Mouse (Mus musculus): ENCODE data around the gene Erc2.
A peak's percentile ranks its signal among the peaks of the same experiment; 100 is the strongest.

Gene Erc2

GRCm38 (mm10) chr14:27667016-27667852 lies 45.0 kb downstream of the Erc2 start:
- no peak for DNase-seq (ENCODE audit: low read depth, low spot score)

- DNase-seq (ENCODE audit: low read depth, low spot score), result no peak
Measured at GRCm38 (mm10) chr14:27668151-27668550, 45.9 kb downstream of the Erc2 start.

GRCm38 (mm10) chr14:27669939-27670338 lies 47.7 kb downstream of the Erc2 start:
- no peak for DNase-seq (ENCODE audit: low read depth, low spot score)

DNA sequence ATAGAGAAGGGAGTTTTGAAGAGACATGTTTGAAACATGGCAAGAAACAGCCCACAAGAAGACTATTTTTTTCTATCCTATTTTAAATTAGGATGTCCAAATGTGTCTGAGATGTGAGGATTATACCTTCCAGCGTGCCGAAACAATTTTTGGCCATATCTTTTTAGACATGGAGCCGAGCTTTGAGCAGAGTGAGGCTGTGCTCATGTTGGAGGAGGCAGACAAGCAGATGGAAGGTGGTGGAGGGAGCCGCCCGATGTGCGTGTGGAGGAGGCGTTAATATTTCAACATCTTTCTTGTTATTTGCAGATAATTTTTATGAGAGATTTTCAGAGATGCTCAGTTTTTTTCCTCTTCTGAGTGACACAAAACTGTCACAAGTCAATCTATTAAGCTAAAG lies 50.5 kb downstream of the Erc2 start:
- no peak for DNase-seq (ENCODE audit: low read depth, low spot score)

DNA sequence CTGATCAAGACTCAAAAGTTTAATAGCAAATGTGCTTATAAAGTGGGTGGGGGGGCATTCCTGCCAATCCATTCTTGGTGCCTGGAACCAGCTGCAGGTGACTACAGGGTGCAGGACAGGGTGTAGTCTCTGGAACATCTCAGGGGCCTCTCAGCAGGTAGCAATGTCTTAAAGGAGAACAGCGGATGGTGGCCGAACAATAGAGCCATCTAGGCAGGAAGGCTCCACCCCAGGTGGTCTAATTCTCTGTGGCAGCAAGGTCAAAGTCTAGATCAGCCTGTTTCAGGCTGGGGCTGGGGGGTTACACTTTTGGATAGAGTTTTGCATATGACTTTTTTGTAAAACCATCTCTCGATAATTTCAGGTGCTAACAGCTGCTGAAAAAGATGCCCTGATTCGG lies 51.9 kb downstream of the Erc2 start:
- no peak for DNase-seq (ENCODE audit: low read depth, low spot score)

DNA sequence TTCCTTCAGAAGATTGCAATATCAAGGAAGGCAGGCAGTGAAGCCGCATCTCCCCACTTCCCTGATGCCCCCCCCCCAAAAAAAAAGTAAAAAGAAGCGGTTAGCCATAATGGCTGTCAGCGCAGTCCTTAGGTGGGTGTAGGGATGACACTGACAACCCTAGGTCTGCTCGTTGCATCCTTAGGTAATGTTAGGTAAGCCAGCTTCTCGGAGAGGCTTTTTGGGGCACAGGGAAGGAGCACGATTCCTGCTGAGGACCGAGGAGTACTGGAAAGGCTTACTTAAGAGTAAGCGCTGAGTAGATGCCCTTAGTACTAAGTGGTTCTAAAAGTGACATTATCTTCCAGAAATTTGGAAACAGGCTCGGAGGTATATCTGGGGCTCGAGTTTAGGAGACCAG lies 52.3 kb downstream of the Erc2 start:
- DNase-seq (ENCODE audit: low read depth, low spot score), result no peak

GRCm38 (mm10) chr14:27675071-27675470 lies 52.8 kb downstream of the Erc2 start:
- DNase-seq (ENCODE audit: low read depth, low spot score), result no peak

- no peak for DNase-seq (ENCODE audit: low read depth, low spot score)
Measured at GRCm38 (mm10) chr14:27682368-27683052, 60.3 kb downstream of the Erc2 start.

DNA sequence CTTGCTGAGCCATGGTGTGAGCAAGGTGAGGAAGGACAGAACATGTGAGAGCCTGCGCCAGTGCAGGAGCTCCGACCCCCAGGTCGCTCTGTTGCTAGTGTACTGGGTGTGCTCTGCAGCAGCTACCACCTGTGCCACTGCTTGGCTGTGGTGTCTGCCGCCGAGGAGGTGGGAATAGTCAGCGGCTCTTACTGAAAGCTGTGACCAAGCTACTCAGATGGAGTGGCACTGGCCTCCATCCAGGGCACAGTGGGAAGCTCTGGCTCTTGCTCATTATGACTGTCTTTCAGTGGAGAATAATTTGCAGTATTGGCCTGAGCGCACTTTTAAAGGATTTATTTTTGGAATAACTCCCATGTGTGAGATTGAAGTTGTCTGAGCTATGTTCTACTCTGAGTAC lies 73.6 kb downstream of the Erc2 start:
- no peak for DNase-seq (ENCODE audit: low read depth, low spot score)

- no peak for DNase-seq (ENCODE audit: low read depth, low spot score)
Measured at GRCm38 (mm10) chr14:27717364-27717763, 95.1 kb downstream of the Erc2 start.

- no peak for DNase-seq (ENCODE audit: low read depth, low spot score)
Measured at GRCm38 (mm10) chr14:27719601-27720000, 97.4 kb downstream of the Erc2 start.

GRCm38 (mm10) chr14:27720944-27721343 lies 98.7 kb downstream of the Erc2 start:
- no peak for DNase-seq (ENCODE audit: low read depth, low spot score)

DNA sequence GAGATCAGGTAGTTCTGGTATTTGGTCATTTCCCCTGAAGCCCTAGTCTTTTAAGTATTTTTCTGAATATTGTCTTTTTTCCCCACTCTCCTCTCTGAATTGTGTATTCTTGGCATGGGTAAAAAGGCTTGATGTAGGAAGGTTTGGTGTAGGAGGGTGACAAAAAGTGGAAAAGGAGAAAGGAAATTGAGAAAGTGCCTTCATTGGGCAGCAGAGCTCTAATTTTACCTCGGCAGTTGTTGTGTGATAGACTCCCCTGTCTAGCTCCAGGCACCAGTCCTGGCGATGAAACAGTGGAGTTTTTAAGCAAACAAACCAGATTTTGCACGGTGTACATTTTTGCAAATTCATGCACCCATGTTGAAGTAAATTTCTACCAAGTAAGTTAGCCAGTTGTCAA lies 99.5 kb downstream of the Erc2 start:
- no peak for DNase-seq (ENCODE audit: low read depth, low spot score)

- DNase-seq (ENCODE audit: low read depth, low spot score), result no peak
Measured at GRCm38 (mm10) chr14:27727541-27727940, 105.3 kb downstream of the Erc2 start.

- no peak for DNase-seq (ENCODE audit: low read depth, low spot score)
Measured at GRCm38 (mm10) chr14:27731086-27731485, 108.9 kb downstream of the Erc2 start.

DNA sequence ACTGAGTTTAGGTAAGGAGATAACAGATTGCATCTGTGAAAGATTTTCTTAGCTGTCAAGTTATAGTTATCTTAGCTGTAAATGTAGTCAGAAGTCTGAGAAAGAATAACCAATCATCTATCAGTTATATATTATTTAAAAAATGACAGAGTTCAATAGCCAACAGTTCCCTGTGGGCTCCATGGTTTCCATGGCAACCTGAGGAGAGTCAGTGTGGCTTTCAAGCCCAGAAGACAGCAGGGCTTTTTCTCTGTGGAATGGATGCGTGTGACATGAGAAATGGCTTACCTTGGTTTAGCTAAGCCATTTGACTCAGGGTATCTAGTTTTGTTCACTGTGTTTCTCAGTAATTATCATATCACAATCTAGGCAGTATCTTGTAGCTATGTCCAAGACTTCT lies 117.2 kb downstream of the Erc2 start:
- DNase-seq (ENCODE audit: low read depth, low spot score), result no peak

DNA sequence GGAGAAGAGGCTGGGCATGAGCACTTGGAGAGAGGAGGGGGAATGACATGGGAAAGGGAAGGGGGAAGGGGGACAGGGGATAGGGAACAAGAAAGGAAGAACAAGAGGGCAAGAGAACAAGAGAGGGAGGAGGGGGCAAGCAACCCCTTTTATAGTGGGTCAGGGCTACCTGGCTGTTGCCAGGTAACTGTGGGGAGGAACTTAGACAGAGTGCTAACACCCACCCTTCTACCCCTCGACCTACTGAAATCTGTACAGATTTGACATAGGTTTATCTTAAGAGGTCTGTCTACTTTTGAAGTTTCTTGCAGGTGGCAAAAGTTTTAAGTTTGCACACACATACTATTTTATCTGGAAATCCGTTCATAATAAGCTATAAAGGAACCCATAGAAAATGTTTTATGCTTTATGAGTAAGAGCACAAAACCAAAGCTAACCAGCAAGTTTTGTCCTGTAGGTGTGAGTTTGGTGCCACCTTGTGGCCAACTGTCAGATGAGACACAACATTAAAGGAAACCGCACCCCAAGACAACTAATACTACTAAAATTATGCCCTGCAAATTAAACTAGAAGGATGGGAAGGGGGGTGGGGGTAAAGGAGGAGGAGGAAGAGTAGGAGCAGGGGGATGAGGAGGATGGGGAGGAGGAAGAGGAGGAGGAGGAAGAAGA lies 119.2 kb downstream of the Erc2 start:
- DNase-seq (ENCODE audit: low read depth, low spot score), result peak; percentile 57

DNA sequence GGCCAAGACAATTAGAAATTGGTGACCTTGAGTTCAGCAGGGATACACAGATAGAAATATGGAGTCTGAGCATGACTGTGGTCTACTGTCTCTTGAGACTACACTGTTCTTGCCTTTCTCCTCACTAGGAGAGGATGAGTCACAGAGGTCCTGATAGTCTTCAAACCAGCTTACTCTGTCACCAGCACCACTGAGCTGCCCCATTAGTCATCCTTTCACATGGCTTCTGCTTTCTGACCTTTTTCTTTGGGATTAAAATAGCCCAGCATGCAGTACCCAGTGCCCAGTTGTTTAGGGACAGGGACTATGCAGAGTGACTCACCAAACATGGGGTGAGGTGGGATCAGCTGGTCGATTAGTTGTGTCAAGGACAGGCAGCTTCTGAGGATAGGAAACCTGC lies 132.1 kb downstream of the Erc2 start:
- DNase-seq (ENCODE audit: low read depth, low spot score), result no peak

DNA sequence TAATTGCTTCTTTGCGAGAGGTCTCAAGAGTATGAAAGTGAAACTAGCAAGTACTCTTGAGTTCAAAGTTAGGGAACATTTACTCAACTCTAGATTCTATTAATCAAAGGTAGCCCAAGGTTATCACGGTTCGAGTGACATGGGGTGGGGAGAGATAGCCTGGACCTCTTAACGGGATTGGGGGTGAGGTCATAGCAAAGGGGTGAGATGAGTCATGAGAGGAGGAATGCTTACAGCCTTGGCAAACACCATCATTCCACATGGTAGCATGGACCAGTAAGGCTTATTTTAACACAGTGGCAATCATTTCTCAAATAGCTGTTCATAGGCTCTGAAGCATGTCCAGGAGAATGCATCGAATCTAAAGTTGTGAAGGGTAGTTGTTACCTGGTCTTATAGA lies 134.7 kb downstream of the Erc2 start:
- DNase-seq (ENCODE audit: low read depth, low spot score), result no peak

- DNase-seq (ENCODE audit: low read depth, low spot score), result peak; percentile 12
Measured at GRCm38 (mm10) chr14:27758230-27758629, 136.0 kb downstream of the Erc2 start.

DNA sequence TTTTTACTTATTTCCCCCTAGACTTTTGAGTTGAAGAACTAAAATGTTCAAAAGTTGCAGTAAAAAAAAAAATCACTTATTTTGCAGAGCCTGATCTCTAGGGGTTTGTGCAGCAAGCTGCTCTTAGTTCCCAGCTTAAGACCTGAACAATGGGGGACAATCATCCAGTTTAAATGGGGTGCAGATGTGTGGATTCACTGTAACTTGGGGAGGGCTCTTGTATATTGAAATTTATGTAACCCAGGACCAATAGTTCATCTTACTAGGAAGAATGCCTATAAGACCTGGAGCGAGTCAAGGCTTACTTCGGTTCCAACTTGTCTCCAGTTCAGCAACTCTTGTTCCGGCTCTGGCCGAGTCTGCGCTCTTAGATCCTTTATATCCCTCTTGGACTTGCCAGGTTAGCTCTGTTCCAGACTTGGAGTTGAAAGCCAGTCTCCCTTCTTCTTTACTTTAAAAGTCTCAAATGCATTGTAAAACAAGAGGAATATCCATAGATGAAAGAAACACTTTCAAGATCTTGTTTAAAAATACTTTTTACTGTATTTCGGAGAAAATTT lies 136.9 kb downstream of the Erc2 start:
- no peak for DNase-seq (ENCODE audit: low read depth, low spot score)

DNA sequence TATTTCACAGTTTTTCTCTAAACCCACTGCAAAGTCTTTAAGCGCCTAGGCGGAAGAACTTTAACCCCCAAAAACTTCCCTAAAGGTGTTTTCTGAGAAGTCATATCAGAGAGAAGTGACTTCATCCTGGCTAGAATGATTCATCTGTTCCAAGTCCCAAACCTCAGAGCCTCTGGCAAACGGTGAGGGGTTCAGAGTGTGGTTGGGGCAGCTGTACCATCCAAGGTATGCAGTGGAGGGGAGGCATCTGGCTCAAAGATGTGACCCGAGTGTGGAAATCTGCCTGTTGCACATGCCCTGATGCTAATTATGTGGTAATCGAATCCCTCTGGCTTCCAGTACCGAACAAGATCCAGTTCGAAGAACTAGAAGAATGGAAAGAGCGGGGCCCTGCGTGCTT lies 137.8 kb downstream of the Erc2 start:
- DNase-seq (ENCODE audit: low read depth, low spot score), result no peak
